Mouse (Mus musculus): ENCODE measurements around the gene Brd4.

Gene Brd4

GRCm38 (mm10) chr17:32284262-32285137 is at the start of gene Brd4:
Gene Brd4 (minus strand): TSS chr17:32284722.
- DNase-seq (ENCODE audit: low spot score) = peak; percentile 88

- DNase-seq (ENCODE audit: low spot score) = no peak
These were observed 49.3 kb upstream of the Brd4 start for GRCm38 (mm10) chr17:32333675-32334303.

- no peak for DNase-seq (ENCODE audit: low spot score)
These were observed 43.0 kb upstream of the Brd4 start for GRCm38 (mm10) chr17:32327501-32327900.

- DNase-seq (ENCODE audit: low spot score) = no peak
These were observed 38.3 kb upstream of the Brd4 start for GRCm38 (mm10) chr17:32322809-32323208.

GRCm38 (mm10) chr17:32321836-32322235 is 37.3 kb upstream of the Brd4 start:
- no peak for DNase-seq (ENCODE audit: low spot score)

- DNase-seq (ENCODE audit: low spot score) = no peak
These were observed 36.8 kb upstream of the Brd4 start for GRCm38 (mm10) chr17:32321390-32321734.

GRCm38 (mm10) chr17:32320597-32321389 is 36.3 kb upstream of the Brd4 start, which contains the start of gene Akap8:
Gene Akap8 (minus strand): TSS chr17:32321238.
- peak; percentile 93 for DNase-seq (ENCODE audit: low spot score)

- DNase-seq (ENCODE audit: low spot score) = no peak
These were observed 35.4 kb upstream of the Brd4 start for GRCm38 (mm10) chr17:32319950-32320349.

- no peak for DNase-seq (ENCODE audit: low spot score)
These were observed 33.2 kb upstream of the Brd4 start for GRCm38 (mm10) chr17:32317708-32318107.

GRCm38 (mm10) chr17:32317032-32317431 is 32.5 kb upstream of the Brd4 start:
- DNase-seq (ENCODE audit: low spot score) = no peak

GRCm38 (mm10) chr17:32315560-32315959 is 31.0 kb upstream of the Brd4 start:
- no peak for DNase-seq (ENCODE audit: low spot score)

- no peak for DNase-seq (ENCODE audit: low spot score)
These were observed 29.4 kb upstream of the Brd4 start for GRCm38 (mm10) chr17:32313892-32314291.

- no peak for DNase-seq (ENCODE audit: low spot score)
These were observed 28.3 kb upstream of the Brd4 start for GRCm38 (mm10) chr17:32312801-32313200.

- no peak for DNase-seq (ENCODE audit: low spot score)
These were observed 23.4 kb upstream of the Brd4 start for GRCm38 (mm10) chr17:32307963-32308362.

GRCm38 (mm10) chr17:32298125-32298524 is 13.6 kb upstream of the Brd4 start:
- DNase-seq (ENCODE audit: low spot score) = no peak

GRCm38 (mm10) chr17:32295901-32296300 is 11.4 kb upstream of the Brd4 start:
- no peak for DNase-seq (ENCODE audit: low spot score)

GRCm38 (mm10) chr17:32295160-32295559 is 10.6 kb upstream of the Brd4 start:
- no peak for DNase-seq (ENCODE audit: low spot score)

- no peak for DNase-seq (ENCODE audit: low spot score)
These were observed 682 bp upstream of the Brd4 start for GRCm38 (mm10) chr17:32285138-32285670.

GRCm38 (mm10) chr17:32283771-32284221 is 726 bp downstream of the Brd4 start:
- DNase-seq (ENCODE audit: low spot score) = peak; percentile 62

GRCm38 (mm10) chr17:32283341-32283740 is 1.2 kb downstream of the Brd4 start:
- DNase-seq (ENCODE audit: low spot score) = no peak

GRCm38 (mm10) chr17:32281611-32282310 is 2.8 kb downstream of the Brd4 start:
- no peak for DNase-seq (ENCODE audit: low spot score)

GRCm38 (mm10) chr17:32281126-32281525 is 3.4 kb downstream of the Brd4 start:
- no peak for DNase-seq (ENCODE audit: low spot score)
